Mouse (Mus musculus) cerebellum, adult 18-20 months (tissue): ENCODE results near the gene Nudt16l1.
A peak's percentile ranks its signal among the peaks of the same experiment; 100 is the strongest.

Source experiments
- DNase-seq, 2 experiments: peaks; one replicate each; pipeline ENCODE4 v3.0.0; 2021

Gene Nudt16l1

DNA sequence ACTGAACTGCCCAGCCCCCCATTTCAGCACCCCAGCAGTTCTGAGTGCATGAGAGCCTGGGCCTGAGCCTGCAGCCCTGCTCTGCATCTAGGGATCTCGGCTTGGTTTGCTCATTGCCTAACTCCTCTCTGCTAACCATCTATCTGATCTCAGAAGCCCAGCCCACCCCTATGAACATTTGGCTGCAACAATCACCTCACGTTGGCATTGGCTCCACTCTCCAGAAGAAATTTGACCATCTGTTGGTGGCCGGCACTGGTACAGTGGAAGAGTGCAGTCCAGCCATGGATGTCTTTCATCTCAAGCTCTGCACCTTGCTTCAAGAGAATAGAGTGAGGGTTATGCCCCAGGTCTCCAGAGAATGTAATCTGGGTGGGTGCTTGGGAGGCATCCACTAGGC is 18.9 kb downstream of the Nudt16l1 start:
- DNase-seq = peak; percentile 60 to 73

- DNase-seq = no peak
These were observed 21.7 kb downstream of the Nudt16l1 start for GRCm38 (mm10) chr16:4960260-4960659.

GRCm38 (mm10) chr16:4963346-4963745 is 24.8 kb downstream of the Nudt16l1 start:
- DNase-seq = no peak

DNA sequence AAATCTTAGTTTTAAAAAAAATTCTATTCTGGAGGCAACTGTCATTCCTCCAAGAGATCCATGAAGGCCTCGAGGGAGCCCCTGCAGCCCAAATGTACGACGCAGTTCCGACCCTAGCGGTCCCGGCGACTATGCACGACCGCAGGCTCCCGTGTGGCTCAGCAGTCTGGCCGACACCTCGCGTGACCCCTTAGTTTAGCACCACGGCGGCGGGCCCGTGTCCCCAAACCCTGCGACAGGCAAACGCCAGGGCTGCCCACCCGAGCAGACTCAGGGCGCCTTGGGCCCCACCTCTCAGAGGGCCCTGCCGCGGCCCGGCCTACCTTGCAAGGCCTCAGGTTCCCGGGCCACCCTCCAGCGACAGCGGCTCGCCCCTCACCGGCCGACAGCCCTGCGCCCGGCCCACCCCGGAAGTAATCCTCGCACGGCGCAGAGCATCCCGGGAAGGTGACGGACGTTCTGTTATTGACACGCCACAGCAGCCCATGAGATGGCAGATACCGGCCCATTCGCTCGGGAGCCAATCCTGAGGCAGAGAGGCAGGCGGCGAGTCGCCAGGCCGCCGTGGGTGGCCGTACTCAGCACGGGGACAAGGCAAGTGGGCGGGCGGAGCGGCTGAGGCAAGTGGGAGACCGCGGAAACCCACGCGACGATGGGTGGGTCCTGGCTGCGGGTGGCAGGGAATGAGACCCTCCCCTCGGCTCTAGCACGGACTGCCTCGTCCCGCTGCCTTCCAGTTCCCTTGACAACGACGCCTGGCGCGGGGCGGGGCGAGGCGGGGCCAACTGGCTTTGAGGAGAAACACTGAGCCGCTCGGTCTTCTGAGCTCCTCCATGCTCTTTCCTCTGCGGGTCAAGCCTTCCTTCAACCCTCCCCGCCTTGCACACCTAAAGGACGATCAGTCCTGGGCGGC is 25.5 kb downstream of the Nudt16l1 start, which contains the start of gene Anks3:
Gene Anks3 (minus strand): TSS at position 409 of the 913 bp plus-strand sequence.
- DNase-seq = peak; percentile 98

DNA sequence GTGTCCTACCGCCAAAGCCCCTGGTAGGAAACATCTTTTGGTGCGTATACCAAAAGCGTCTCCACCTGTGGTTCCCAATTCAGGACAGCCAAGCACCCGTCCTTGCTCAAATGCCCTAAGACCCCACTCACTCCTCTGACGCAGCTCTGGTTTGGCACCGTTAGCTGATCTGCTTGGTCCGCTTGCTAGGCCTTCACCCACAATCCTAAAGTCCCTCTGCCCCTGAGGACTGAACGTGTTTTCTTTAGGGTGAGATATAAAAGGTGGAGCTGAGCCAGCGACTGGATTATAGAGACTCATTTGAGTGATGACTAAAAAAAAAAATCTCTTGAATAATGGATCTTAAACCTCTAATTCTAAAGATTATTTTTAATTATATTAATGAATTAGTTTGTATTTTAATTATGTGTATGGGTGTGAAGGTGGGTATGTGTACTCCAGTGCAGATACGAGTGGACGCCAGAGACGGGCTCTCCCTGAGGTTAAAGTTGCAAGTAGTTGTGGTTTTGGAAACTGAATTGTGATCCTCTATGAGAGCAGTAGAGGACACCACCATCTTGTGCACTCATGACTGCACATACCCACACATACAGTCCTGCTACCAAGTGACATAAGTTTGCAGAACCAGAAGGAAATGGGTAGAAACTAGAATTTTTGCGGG is 26.3 kb downstream of the Nudt16l1 start:
- DNase-seq = peak in 1 of 2 experiments; percentile 30

GRCm38 (mm10) chr16:4965392-4966129 is 27.0 kb downstream of the Nudt16l1 start:
- DNase-seq = peak; percentile 46 to 56

DNA sequence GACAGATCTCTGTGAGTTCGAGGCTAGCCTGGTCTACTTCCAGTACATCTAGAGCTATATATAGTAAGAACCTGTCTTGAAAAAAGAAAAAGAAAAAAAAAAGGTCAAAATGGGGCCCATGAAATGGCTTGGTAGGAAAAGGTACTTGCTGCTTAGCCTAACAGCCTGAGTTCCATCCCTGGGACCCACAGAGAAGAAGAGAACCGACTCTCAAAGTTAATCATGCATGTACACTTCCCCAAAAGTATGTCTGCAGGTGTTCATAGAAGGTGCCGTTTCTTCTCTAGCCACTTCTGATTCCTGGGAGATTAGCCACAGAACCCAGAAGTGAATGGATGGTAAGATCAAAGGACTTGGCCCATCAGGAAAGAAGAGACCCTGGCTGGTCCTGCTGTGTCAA is 29.9 kb downstream of the Nudt16l1 start:
- DNase-seq = no peak

DNA sequence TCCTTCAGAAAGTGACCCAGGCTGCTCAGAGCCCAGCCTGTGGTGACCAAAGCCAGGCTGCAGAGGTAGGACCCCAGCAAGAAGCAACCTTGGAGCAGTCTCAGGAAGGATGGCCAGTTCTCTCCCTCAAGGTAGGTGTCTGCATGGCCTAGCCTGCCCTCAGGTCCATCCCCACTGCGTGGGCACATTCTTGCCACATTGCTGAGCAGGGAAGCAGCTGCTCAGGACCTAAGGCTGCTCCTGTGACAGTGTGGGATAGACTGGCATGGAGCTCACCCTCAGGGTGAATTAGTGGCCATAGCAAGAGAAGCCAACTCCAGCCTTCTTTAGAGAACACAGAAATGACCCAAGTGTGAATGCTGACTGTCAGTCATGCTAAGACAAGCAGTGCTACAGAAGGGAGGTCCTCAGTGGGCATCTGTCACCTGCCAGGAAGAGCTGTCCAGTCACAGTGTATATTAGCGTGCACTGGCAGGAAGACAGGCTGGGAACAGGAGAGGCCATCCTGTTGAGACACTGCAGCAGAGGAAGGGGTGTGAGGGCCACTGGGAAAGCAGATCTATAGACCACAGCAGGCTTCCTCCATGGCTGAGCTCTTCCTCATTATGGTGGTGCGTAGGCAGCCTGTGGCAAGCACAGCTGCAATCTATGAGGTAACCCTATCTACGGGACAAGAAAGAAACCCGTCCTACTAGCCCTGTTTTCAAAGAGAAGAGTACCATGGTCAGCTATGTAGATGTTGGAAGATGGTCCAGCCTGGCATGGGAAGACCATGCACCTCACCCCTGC is 30.7 kb downstream of the Nudt16l1 start:
- no peak for DNase-seq

DNA sequence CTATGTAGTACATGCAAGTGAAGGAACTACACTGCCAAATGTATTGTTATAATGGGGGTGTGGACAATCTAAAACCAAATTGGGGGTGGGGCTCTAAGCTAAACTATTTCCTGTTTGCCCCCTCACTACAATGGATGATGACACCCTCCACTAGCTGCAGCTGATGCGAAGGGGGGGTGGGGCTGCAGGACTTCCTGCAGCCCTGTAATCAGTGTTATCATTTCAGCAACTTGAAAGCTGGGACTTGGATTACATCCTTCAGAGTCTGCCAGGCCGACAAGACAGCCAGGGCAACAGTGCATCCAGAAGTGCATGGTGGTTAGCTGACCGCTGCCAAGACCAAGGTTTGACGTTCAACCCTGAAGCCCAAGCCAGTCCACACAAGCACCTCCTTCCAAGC is 33.1 kb downstream of the Nudt16l1 start:
- DNase-seq = no peak

DNA sequence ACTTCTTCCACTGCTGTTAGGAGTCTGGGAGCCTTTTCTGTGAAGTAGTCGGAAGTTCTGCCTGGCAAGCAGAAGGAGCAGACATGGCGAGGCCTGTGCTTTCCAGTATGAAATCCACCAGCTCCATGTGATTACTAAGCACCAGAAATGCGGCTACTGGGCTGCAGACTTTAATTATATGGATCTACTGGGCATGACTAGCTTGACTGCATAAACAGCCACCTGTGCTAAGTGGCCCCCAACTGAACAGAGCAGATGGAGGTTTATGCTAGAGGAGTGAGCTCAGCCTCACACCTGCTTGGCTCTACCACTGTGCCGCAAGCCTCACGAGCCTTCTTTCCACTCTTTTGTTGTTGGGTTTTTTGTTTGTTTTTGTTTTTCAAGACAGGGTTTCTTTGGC is 36.0 kb downstream of the Nudt16l1 start:
- DNase-seq = peak; percentile 57 to 73

- peak; percentile 74 for DNase-seq
These were observed 37.6 kb downstream of the Nudt16l1 start for GRCm38 (mm10) chr16:4976180-4976579.

- no peak for DNase-seq
These were observed 39.9 kb downstream of the Nudt16l1 start for GRCm38 (mm10) chr16:4978275-4979051.

DNA sequence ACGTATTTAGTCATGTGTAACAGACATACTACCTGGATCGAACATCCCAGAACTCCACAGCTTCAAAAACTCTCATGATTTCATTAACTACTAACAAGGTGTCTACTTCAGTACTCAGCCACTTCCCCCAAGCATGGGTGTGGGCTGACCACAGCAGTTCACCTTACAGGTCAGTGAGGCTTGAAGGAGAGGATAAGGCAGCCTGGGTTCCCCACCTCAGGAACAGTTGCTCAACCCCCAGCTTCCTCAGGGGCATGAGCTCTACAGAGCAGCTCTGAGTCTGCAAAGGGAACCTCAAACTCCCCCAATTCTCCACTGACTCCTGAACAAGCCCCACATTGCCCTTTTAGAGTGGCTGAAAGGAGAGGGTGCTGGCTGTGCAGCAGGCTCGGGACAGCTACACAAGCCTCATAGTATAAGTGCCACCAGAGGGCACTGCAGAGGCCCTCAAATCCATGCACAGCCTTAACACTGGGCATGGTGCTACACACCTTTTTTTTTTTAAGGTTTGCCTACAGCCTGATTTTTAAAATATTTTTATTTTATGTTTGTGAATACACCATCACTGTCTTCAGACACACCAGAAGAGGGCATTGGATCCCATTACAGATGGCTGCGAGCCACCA is 41.3 kb downstream of the Nudt16l1 start:
- DNase-seq = peak; percentile 33 to 51

DNA sequence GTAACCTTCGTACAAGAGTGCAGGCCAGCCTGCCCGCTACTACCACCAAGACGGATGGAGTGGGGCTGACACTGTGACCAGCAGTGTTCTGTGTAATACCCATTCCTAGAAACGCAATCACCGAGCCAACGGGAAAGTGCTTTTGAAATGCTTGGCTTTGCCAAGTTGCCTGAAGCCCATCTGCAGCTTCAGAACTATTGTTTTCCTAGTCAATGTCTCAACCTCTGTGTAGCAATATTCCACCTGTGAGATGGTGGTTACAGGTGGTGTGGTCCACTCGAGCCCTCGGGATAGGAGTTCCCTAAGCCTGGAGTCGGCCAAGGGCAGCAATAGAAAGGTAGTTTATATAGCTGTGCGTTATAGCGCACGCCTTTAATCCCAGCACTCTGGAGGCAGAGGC is 46.2 kb downstream of the Nudt16l1 start:
- DNase-seq = no peak
